Mouse (Mus musculus): ENCODE data around the gene Btbd35f12. TPM values are rescaled to one million over a fixed set of nuclear protein-coding genes. Genes with fewer than 3 reads are reported as not detected.

Btbd35f12 gene
- polyA plus RNA-seq (2012; rRNA removed), result not detected in 2 replicates

DNA sequence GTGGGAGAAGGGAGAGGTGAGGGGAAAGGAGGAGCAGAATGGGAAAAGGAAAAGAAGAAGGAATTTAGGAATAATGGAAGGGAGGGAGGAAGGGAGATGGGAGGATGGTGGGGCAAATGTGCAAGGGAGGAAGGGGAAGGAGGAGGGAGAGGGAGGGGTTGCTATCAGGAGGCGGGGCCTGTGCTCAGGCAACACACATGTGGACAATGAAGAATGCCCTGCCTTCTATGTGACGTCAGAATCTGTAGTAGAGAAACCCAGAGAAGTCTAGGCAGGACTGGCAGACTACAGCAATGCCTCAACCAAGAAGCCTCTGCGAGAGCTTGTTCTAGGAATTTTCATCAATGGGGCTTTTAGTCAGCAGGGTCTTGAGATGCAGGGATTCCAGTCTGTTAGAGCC, at the start of gene Btbd35f12:
Gene Btbd35f12 (plus strand): TSS at position 301 of the 400 bp plus-strand sequence.

Other genes with a start within 250 kb of the Btbd35f12 start
- gene Spin2-ps6, start 78.5 kb upstream of the Btbd35f12 start, polyA plus RNA-seq (2012; rRNA removed), result not detected in 2 replicates

Data from central nervous system, embryonic 18 days (tissue).